Comparison of ENCODE assay signal across 23 mouse cellular contexts in the genomic region with DNA sequence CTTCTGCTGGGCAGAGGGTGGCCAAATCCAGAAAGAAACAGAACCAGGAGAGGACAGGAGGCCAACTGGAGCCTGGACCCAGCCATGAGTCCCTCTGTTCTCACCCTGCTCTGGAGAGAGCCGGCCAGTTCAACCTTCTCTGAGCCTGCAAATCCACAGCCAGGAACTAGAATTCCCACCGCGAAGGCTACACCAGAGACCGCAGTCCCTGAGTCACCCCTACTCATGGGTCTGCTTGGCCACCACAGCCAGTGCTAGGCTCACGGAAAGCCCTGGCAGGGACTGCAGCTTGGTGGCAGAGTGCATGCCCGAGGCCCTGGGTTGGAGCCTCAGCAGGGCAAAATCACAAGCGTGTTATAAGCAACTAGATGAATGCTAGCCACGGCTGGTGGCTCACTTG. TPM values are rescaled to one million over a fixed set of nuclear protein-coding genes. Genes with fewer than 3 reads are reported as not detected.
A peak's percentile ranks its signal among the peaks of the same experiment; 100 is the strongest.
DNase-seq lines count a peak whose midpoint lies in the region; ATAC-seq and TF ChIP-seq lines count a peak whose summit lies in the region.
"Had no signal": no experiment of that assay in that cellular context is flagged by ENCODE, and none has a peak within 500 bp of the region (broad histone marks: within the 10 kb centered on the region; RNA-seq: fewer than 3 reads in every experiment).

No protein-coding gene starts in this region.

- no peak overlapping the region for H3ac ChIP-seq in myocyte (ENCODE audit: control insufficient read depth, insufficient read length)

- H3K9me3 ChIP-seq in hindbrain, embryonic 10.5 days = no peaks in the 10 kb centered on the region
- no peaks in the 10 kb centered on the region for H3K9me3 ChIP-seq in hindbrain, postnatal 0 days (ENCODE audit: low read length)
- 0 out of 2 replicates have a peak, but pooled peaks cover under 1% of the 10 kb centered on the region for H3K9me3 ChIP-seq in midbrain, embryonic 10.5 days (replicated peaks)
- no peaks in the 10 kb centered on the region for H3K9me3 ChIP-seq in midbrain, embryonic 15.5 days
- H3K9me3 ChIP-seq: embryonic facial prominence, embryonic 13.5 days; forebrain, embryonic 12.5 days; forebrain, embryonic 15.5 days; heart, embryonic 12.5 days; heart, embryonic 15.5 days; hindbrain, embryonic 12.5 days had no signal

- TF ChIP-seq POLR2A in myocyte (IDR thresholded peaks at IDR 0.05; ENCODE audit: insufficient read length, low read depth) = no peak

- peaks cover 68% of the 10 kb centered on the region for H3K4me1 ChIP-seq in hindbrain, embryonic 10.5 days (replicated peaks)
- H3K4me1 ChIP-seq in hindbrain, postnatal 0 days (ENCODE audit: insufficient read depth, low read length) = peaks cover 8% of the 10 kb centered on the region; the same call in 1 of the 2 replicates
- H3K4me1 ChIP-seq in midbrain, embryonic 10.5 days = peaks cover 56% of the 10 kb centered on the region
- H3K4me1 ChIP-seq in midbrain, embryonic 15.5 days = peaks cover 13% of the 10 kb centered on the region

- no peak for ATAC-seq in hindbrain, postnatal 0 days
- no peak for ATAC-seq in midbrain, embryonic 15.5 days (replicated peaks)
- ATAC-seq: forebrain, embryonic 15.5 days; hindbrain, embryonic 16.5 days; inflammation-experienced regulatory T-cells, adult 6 months; intestine, embryonic 16.5 days; Patski had no signal

- H3K79me2 ChIP-seq in myocyte (ENCODE audit: control insufficient read depth, insufficient read depth) = peaks cover 10% of the 10 kb centered on the region

- H3K27ac ChIP-seq in hindbrain, embryonic 10.5 days = peak overlapping the region; percentile 36
- H3K27ac ChIP-seq in hindbrain, postnatal 0 days = no peak overlapping the region
- peak overlapping the region; percentile 30 for H3K27ac ChIP-seq in midbrain, embryonic 10.5 days (replicated peaks)
- H3K27ac ChIP-seq in midbrain, embryonic 15.5 days = no peak overlapping the region
- H3K27ac ChIP-seq: embryonic facial prominence, embryonic 13.5 days; forebrain, embryonic 12.5 days; forebrain, embryonic 15.5 days; heart, embryonic 15.5 days; hindbrain, embryonic 12.5 days had no signal

- H3K27me3 ChIP-seq in hindbrain, embryonic 10.5 days (ENCODE audit: insufficient read depth, poor library complexity, severe bottlenecking) = no peaks in the 10 kb centered on the region
- no peaks in the 10 kb centered on the region for H3K27me3 ChIP-seq in hindbrain, postnatal 0 days (ENCODE audit: insufficient read depth, low read length)
- H3K27me3 ChIP-seq in midbrain, embryonic 10.5 days (ENCODE audit: low read depth, poor library complexity, severe bottlenecking) = no peaks in the 10 kb centered on the region
- H3K27me3 ChIP-seq in midbrain, embryonic 15.5 days (replicated peaks) = no peaks in the 10 kb centered on the region
- H3K27me3 ChIP-seq in myocyte (ENCODE audit: control insufficient read depth, insufficient read depth, insufficient read length) = no peaks in the 10 kb centered on the region
- H3K27me3 ChIP-seq: embryonic facial prominence, embryonic 13.5 days; forebrain, embryonic 12.5 days; forebrain, embryonic 15.5 days; heart, embryonic 12.5 days; heart, embryonic 15.5 days; hindbrain, embryonic 12.5 days; Patski had no signal

- no peak overlapping the region for H3K4me3 ChIP-seq in hindbrain, embryonic 10.5 days
- H3K4me3 ChIP-seq in hindbrain, postnatal 0 days (ENCODE audit: low read length) = no peak overlapping the region
- H3K4me3 ChIP-seq in midbrain, embryonic 10.5 days = no peak overlapping the region
- H3K4me3 ChIP-seq in midbrain, embryonic 15.5 days = no peak overlapping the region
- H3K4me3 ChIP-seq in myocyte = no peak overlapping the region
- H3K4me3 ChIP-seq: embryonic facial prominence, embryonic 13.5 days; erythroblast, embryonic 14.5 days; forebrain, embryonic 12.5 days; forebrain, embryonic 15.5 days; heart, embryonic 12.5 days; heart, embryonic 15.5 days; hindbrain, embryonic 12.5 days had no signal

- 97% methylated on average over 8 of the region's 8 CpGs for WGBS in hindbrain, embryonic 10.5 days
- 89% methylated on average over 8 of the region's 8 CpGs for WGBS in hindbrain, postnatal 0 days
- 92% methylated on average over 8 of the region's 8 CpGs for WGBS in midbrain, embryonic 10.5 days
- WGBS in midbrain, embryonic 15.5 days = 93% methylated on average over 8 of the region's 8 CpGs

- no peak overlapping the region for H3K4me2 ChIP-seq in hindbrain, postnatal 0 days (ENCODE audit: low read depth, low read length)
- no peak overlapping the region for H3K4me2 ChIP-seq in midbrain, embryonic 15.5 days
- peak overlapping the region; percentile 15 for H3K4me2 ChIP-seq in myocyte (ENCODE audit: low read depth)
- H3K4me2 ChIP-seq: embryonic facial prominence, embryonic 13.5 days; forebrain, embryonic 12.5 days; forebrain, embryonic 15.5 days; heart, embryonic 12.5 days; heart, embryonic 15.5 days; hindbrain, embryonic 12.5 days had no signal

- peaks cover 94% of the 10 kb centered on the region for H3K36me3 ChIP-seq in hindbrain, embryonic 10.5 days
- H3K36me3 ChIP-seq in hindbrain, postnatal 0 days (ENCODE audit: insufficient read depth, low read length) = no peaks in the 10 kb centered on the region; the same call in 1 of the 2 replicates
- H3K36me3 ChIP-seq in midbrain, embryonic 10.5 days = peaks cover 80% of the 10 kb centered on the region
- H3K36me3 ChIP-seq in midbrain, embryonic 15.5 days (replicated peaks) = peaks cover 8% of the 10 kb centered on the region; the same call in 1 of the 2 replicates
- H3K36me3 ChIP-seq in myocyte (ENCODE audit: control insufficient read depth, insufficient read depth) = peaks cover 5% of the 10 kb centered on the region

- no peak for DNase-seq in hindbrain, embryonic 10.5 days (ENCODE audit: low spot score)
- DNase-seq in hindbrain, postnatal 0 days (ENCODE audit: low spot score) = no peak
- no peak for DNase-seq in midbrain, embryonic 10.5 days (ENCODE audit: low spot score)
- no peak for DNase-seq in B cell, adult 2 months
- DNase-seq: adrenal gland, postnatal 10 days; adrenal gland, postnatal 36 days; gastrocnemius, postnatal 25 days; heart, adult 18-20 months; heart, postnatal 10 days; heart, postnatal 36 days had no signal

- H3K9ac ChIP-seq in hindbrain, postnatal 0 days (replicated peaks; ENCODE audit: low read length) = no peak overlapping the region
- no peak overlapping the region for H3K9ac ChIP-seq in midbrain, embryonic 15.5 days
- H3K9ac ChIP-seq: embryonic facial prominence, embryonic 13.5 days; forebrain, embryonic 12.5 days; forebrain, embryonic 15.5 days; heart, embryonic 12.5 days; heart, embryonic 15.5 days had no signal

- TF ChIP-seq CTCF in hindbrain, postnatal 0 days (IDR thresholded peaks at IDR 0.05; ENCODE audit: low read depth) = no peak

TF ChIP-seq in myocyte, 11 proteins besides CTCF, POLR2A, EP300 and RAD21:
- TF ChIP-seq POLR2AphosphoS2 (IDR thresholded peaks at IDR 0.05; ENCODE audit: insufficient read length, low read depth) (no peak), MYOG (IDR thresholded peaks at IDR 0.05; ENCODE audit: control insufficient read depth in 1 of 3, insufficient read depth in 1 of 3, insufficient read length in 2 of 3, low read depth in 2 of 3) (peak in 1 of 3 experiments; percentile 9), USF1 (IDR thresholded peaks at IDR 0.05; ENCODE audit: low read depth) (no peak)

RNA-seq across cellular contexts. Expression of a gene that starts 20.4 kb away (rescaled TPM):
- polyA plus RNA-seq in hindbrain, embryonic 10.5 days (2016; fragmentation: Nextera tagmentation; extraction: Ambion mirVana) = 273 and 545 TPM in 2 replicates
- total RNA-seq in hindbrain, postnatal 0 days (2014; rRNA removed) = 263 and 269 TPM in 2 replicates
- 85.4 and 87.8 TPM in 2 replicates for polyA plus RNA-seq in hindbrain, postnatal 0 days (2015; fragmentation: Nextera tagmentation; extraction: Ambion mirVana)
- 150 and 197 TPM in 2 replicates for polyA plus RNA-seq in midbrain, embryonic 10.5 days (2016; fragmentation: Nextera tagmentation; extraction: Ambion mirVana)
- polyA plus RNA-seq in midbrain, embryonic 15.5 days (2015; fragmentation: Nextera tagmentation; extraction: Ambion mirVana) = 123 and 134 TPM in 2 replicates
- polyA plus RNA-seq in myocyte (2012; fragmentation: generic; extraction: Trizol) = 144 TPM

RNA-seq across cellular contexts. Expression of a gene that starts 41.8 kb away (rescaled TPM):
- polyA plus RNA-seq in hindbrain, embryonic 10.5 days (2016; fragmentation: Nextera tagmentation; extraction: Ambion mirVana) = 12.6 and 15.3 TPM in 2 replicates
- total RNA-seq in hindbrain, postnatal 0 days (2014; rRNA removed) = 20.2 and 21.2 TPM in 2 replicates
- polyA plus RNA-seq in hindbrain, postnatal 0 days (2015; fragmentation: Nextera tagmentation; extraction: Ambion mirVana) = 7.4 and 8.4 TPM in 2 replicates
- 15.4 and 16.4 TPM in 2 replicates for polyA plus RNA-seq in midbrain, embryonic 10.5 days (2016; fragmentation: Nextera tagmentation; extraction: Ambion mirVana)
- polyA plus RNA-seq in midbrain, embryonic 15.5 days (2015; fragmentation: Nextera tagmentation; extraction: Ambion mirVana) = 11.4 and 11.8 TPM in 2 replicates
- 9.6 TPM for polyA plus RNA-seq in myocyte (2012; fragmentation: generic; extraction: Trizol)

RNA-seq across cellular contexts. Expression of a gene that starts 42.1 kb away (rescaled TPM):
- 10.7 and 11.9 TPM in 2 replicates for polyA plus RNA-seq in hindbrain, embryonic 10.5 days (2016; fragmentation: Nextera tagmentation; extraction: Ambion mirVana)
- 36.6 and 37.3 TPM in 2 replicates for total RNA-seq in hindbrain, postnatal 0 days (2014; rRNA removed)
- 20.6 and 22.0 TPM in 2 replicates for polyA plus RNA-seq in hindbrain, postnatal 0 days (2015; fragmentation: Nextera tagmentation; extraction: Ambion mirVana)
- 12.8 and 13.0 TPM in 2 replicates for polyA plus RNA-seq in midbrain, embryonic 10.5 days (2016; fragmentation: Nextera tagmentation; extraction: Ambion mirVana)
- 18.3 and 20.2 TPM in 2 replicates for polyA plus RNA-seq in midbrain, embryonic 15.5 days (2015; fragmentation: Nextera tagmentation; extraction: Ambion mirVana)
- polyA plus RNA-seq in myocyte (2012; fragmentation: generic; extraction: Trizol) = 4.0 TPM

Comparison
In these comparisons a context has a peak if more than half of its experiments do, and no peak if none do; other contexts are left out.
1. H3K27ac ChIP-seq: peak in hindbrain, embryonic 10.5 days (single experiment) and midbrain, embryonic 10.5 days (single experiment); none in hindbrain, postnatal 0 days (single experiment) and midbrain, embryonic 15.5 days (single experiment).